In the genomic region with DNA sequence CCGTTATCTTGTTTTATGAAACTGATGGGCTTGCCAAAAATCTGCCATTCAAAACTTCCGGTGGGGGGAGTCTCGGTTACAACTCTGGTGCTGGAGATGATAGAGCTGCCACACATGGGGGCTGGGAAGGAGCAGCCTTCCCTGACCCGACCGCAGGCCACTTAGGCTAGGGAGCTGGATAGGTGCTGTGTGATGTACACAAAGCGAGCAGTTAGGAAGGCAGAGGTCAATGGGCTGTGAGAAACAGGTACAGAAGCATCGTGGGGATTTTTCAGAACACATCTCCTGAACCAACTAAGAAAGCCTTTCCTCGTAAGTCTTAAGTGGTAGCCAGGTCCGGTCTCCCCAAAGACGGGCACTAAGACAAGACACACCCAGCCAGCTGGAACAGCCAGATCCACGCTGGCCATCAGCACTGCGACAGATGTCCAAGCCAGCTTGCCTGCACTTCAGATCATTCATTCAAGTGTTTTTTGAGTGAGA, we compare ENCODE assay signal across 9 mouse cellular contexts.
DNase-seq lines count a peak whose midpoint lies in the region; ATAC-seq and TF ChIP-seq lines count a peak whose summit lies in the region.
"Had no signal": no experiment of that assay in that cellular context is flagged by ENCODE, and none has a peak within 500 bp of the region (broad histone marks: within the 10 kb centered on the region; RNA-seq: fewer than 3 reads in every experiment).

No protein-coding gene starts in this region.

- H3K4me3 ChIP-seq in midbrain, postnatal 0 days (ENCODE audit: low read depth, low read length) = no peak overlapping the region
- H3K4me3 ChIP-seq in midbrain, embryonic 11.5 days (ENCODE audit: low read depth, low read length) = no peak overlapping the region
- H3K4me3 ChIP-seq in embryonic fibroblast, embryonic 13.5 days (ENCODE audit: insufficient read depth, low read length) = no peak overlapping the region
- no peak overlapping the region for H3K4me3 ChIP-seq in neural tube, embryonic 15.5 days (replicated peaks)

- ATAC-seq in midbrain, postnatal 0 days (ENCODE audit: low FRiP score) = no peak; the same call in 1 of the 2 replicates
- ATAC-seq in midbrain, embryonic 11.5 days (ENCODE audit: low FRiP score) = no peak
- no peak for ATAC-seq in neural tube, embryonic 15.5 days (ENCODE audit: low FRiP score)
- ATAC-seq in inflammation-experienced regulatory T-cells, adult 6 months = no peak
- ATAC-seq: intestine, postnatal 0 days had no signal

- no peaks in the 10 kb centered on the region for H3K27me3 ChIP-seq in midbrain, postnatal 0 days (ENCODE audit: insufficient read depth, low read length)
- H3K27me3 ChIP-seq in midbrain, embryonic 11.5 days (ENCODE audit: control insufficient read depth, insufficient read depth, low read length) = no peaks in the 10 kb centered on the region
- H3K27me3 ChIP-seq in neural tube, embryonic 15.5 days (replicated peaks) = no peaks in the 10 kb centered on the region

- WGBS in midbrain, postnatal 0 days = 84% methylated on average over 12 of the region's 12 CpGs
- WGBS in midbrain, embryonic 11.5 days = 91% methylated on average over 12 of the region's 12 CpGs
- 75% methylated on average over 12 of the region's 12 CpGs for WGBS in neural tube, embryonic 15.5 days

- TF ChIP-seq CTCF in midbrain, postnatal 0 days (IDR thresholded peaks at IDR 0.05) = no peak
- no peak for TF ChIP-seq CTCF in embryonic fibroblast, embryonic 13.5 days (IDR thresholded peaks at IDR 0.05; ENCODE audit: borderline replicate concordance, insufficient read depth, low read length)

- H3K4me2 ChIP-seq in midbrain, postnatal 0 days (ENCODE audit: low read depth, low read length, poor library complexity, severe bottlenecking) = no peak overlapping the region
- no peak overlapping the region for H3K4me2 ChIP-seq in midbrain, embryonic 11.5 days
- no peak overlapping the region for H3K4me2 ChIP-seq in neural tube, embryonic 15.5 days

- TF ChIP-seq POLR2A in embryonic fibroblast, embryonic 13.5 days (IDR thresholded peaks at IDR 0.05; ENCODE audit: low read depth, low read length) = no peak

- no peaks in the 10 kb centered on the region for H3K9me3 ChIP-seq in midbrain, postnatal 0 days (ENCODE audit: low read length)
- no peaks in the 10 kb centered on the region for H3K9me3 ChIP-seq in midbrain, embryonic 11.5 days (ENCODE audit: control insufficient read depth, low read length)
- no peaks in the 10 kb centered on the region for H3K9me3 ChIP-seq in neural tube, embryonic 15.5 days (replicated peaks)

- DNase-seq in heart, adult 8-10 months (ENCODE audit: low spot score) = peak; percentile 13
- no peak for DNase-seq in heart, adult 9 months (ENCODE audit: low spot score in 2 of 2)
- DNase-seq in midbrain, postnatal 0 days (ENCODE audit: low spot score) = peak; percentile 87
- DNase-seq in midbrain, embryonic 11.5 days (ENCODE audit: low spot score, missing footprints) = no peak
- no peak for DNase-seq in urinary bladder, postnatal 4 days (ENCODE audit: low spot score in 2 of 2)

- H3K36me3 ChIP-seq in midbrain, postnatal 0 days (ENCODE audit: insufficient read depth, low read length) = no peaks in the 10 kb centered on the region; the same call in 1 of the 2 replicates
- H3K36me3 ChIP-seq in midbrain, embryonic 11.5 days (ENCODE audit: control insufficient read depth, insufficient read depth, low read length) = no peaks in the 10 kb centered on the region
- H3K36me3 ChIP-seq in neural tube, embryonic 15.5 days = no peaks in the 10 kb centered on the region

- peak overlapping the region; percentile 43; the same call in 1 of the 2 replicates for H3K27ac ChIP-seq in midbrain, postnatal 0 days (ENCODE audit: low read depth, low read length)
- H3K27ac ChIP-seq in midbrain, embryonic 11.5 days (ENCODE audit: low read depth, low read length) = no peak overlapping the region
- peak overlapping the region; percentile 83 for H3K27ac ChIP-seq in embryonic fibroblast, embryonic 13.5 days (ENCODE audit: insufficient read depth, low read length)
- peak overlapping the region; percentile 63 for H3K27ac ChIP-seq in neural tube, embryonic 15.5 days (replicated peaks)

- no peak overlapping the region for H3K9ac ChIP-seq in midbrain, postnatal 0 days (replicated peaks; ENCODE audit: low read length, poor library complexity, severe bottlenecking)
- no peak overlapping the region for H3K9ac ChIP-seq in midbrain, embryonic 11.5 days (ENCODE audit: low read length)
- H3K9ac ChIP-seq in neural tube, embryonic 15.5 days (replicated peaks) = no peak overlapping the region

- 0 out of 2 replicates have a peak, but pooled peaks cover 4% of the 10 kb centered on the region for H3K4me1 ChIP-seq in midbrain, postnatal 0 days (ENCODE audit: insufficient read depth, low read length)
- peaks cover 7% of the 10 kb centered on the region; the same call in 1 of the 2 replicates for H3K4me1 ChIP-seq in midbrain, embryonic 11.5 days (ENCODE audit: control insufficient read depth, insufficient read depth, low read length)
- peaks cover 33% of the 10 kb centered on the region for H3K4me1 ChIP-seq in embryonic fibroblast, embryonic 13.5 days (ENCODE audit: control insufficient read depth, insufficient read depth, low read length)
- H3K4me1 ChIP-seq in neural tube, embryonic 15.5 days = peaks cover 42% of the 10 kb centered on the region

Comparison
In these comparisons a context has a peak if more than half of its experiments do, and no peak if none do; other contexts are left out.
1. DNase-seq: peak in heart, adult 8-10 months (single experiment) and midbrain, postnatal 0 days (single experiment); none in heart, adult 9 months (0 of 2), midbrain, embryonic 11.5 days (single experiment) and urinary bladder, postnatal 4 days (0 of 2).